In the genomic region with DNA sequence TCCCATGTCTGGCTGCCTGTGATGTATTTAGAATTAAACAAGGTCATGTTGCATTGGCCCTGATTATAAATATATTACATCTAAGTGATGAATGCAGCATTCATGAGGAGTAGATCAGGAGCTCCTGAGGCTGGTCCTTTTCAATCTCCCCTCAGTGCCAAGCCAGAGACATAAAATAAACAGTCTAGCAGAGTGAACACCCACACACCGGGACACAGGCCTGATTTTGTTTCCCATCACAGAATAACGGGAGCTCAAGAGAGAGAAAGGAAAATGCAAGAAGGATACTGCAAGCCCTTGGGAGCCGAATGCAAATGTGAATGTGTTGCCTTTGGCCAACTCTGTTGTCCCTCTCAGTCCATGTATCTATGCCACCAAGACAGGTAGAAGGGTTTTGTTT, we compare ENCODE assay signal across 20 mouse cellular contexts.
"Had no signal": no experiment of that assay in that cellular context is flagged by ENCODE, and none has a peak within 500 bp of the region (broad histone marks: within the 10 kb centered on the region; RNA-seq: fewer than 3 reads in every experiment).

No protein-coding gene starts in this region.

- H3K9ac ChIP-seq: intestine, embryonic 15.5 days; limb, embryonic 12.5 days; limb, embryonic 15.5 days; liver, embryonic 14.5 days; liver, postnatal 0 days; lung, embryonic 15.5 days had no signal

- H3K27me3 ChIP-seq: intestine, embryonic 15.5 days; limb, embryonic 12.5 days; limb, embryonic 15.5 days; lung, embryonic 15.5 days had no signal

- DNase-seq: kidney, adult 11 months; kidney, adult 9 months; kidney, postnatal 25 days; left cerebral cortex, postnatal 4 days; liver, postnatal 0 days; lung, postnatal 14 days; lung, postnatal 4 days; midbrain, embryonic 14.5 days; thymus, adult 2 months; thymus, postnatal 14 days; thymus, postnatal 4 days had no signal

- H3K36me3 ChIP-seq: intestine, embryonic 15.5 days; limb, embryonic 12.5 days; limb, embryonic 15.5 days; lung, embryonic 15.5 days had no signal

- H3K9me3 ChIP-seq: intestine, embryonic 15.5 days; limb, embryonic 12.5 days; limb, embryonic 15.5 days; lung, embryonic 15.5 days had no signal

- ATAC-seq: intestine, embryonic 15.5 days; liver, postnatal 0 days had no signal

- H3K4me2 ChIP-seq: intestine, embryonic 15.5 days; limb, embryonic 12.5 days; limb, embryonic 15.5 days; liver, embryonic 11.5 days; lung, embryonic 15.5 days; midbrain, embryonic 11.5 days had no signal

- H3K4me1 ChIP-seq: intestine, embryonic 15.5 days; limb, embryonic 15.5 days had no signal

- H3K4me3 ChIP-seq: intestine, embryonic 15.5 days; left cerebral cortex, adult 2 months; limb, embryonic 12.5 days; limb, embryonic 15.5 days; lung, embryonic 15.5 days had no signal

- H3K27ac ChIP-seq: intestine, embryonic 15.5 days; left cerebral cortex, adult 2 months; limb, embryonic 12.5 days; limb, embryonic 15.5 days; liver, embryonic 14.5 days; lung, embryonic 15.5 days; stomach, postnatal 0 days had no signal
